Mouse (Mus musculus) lung, postnatal 4 days (tissue): ENCODE measurements around the gene Thsd1.
"Not testable (repeated sequence)": the region's sequence is repeated elsewhere in the genome, so short reads cannot be mapped to it uniquely, and the experiment has no call there.

Experiments used
- DNase-seq, 2 experiments: peaks; one replicate each; pipeline ENCODE4 v3.0.0; 2021

Thsd1 gene

GRCm38 (mm10) chr8:22265194-22265593, 38.1 kb downstream of the Thsd1 start:
- DNase-seq: no peak

GRCm38 (mm10) chr8:22266809-22267208, 39.7 kb downstream of the Thsd1 start:
- no peak for DNase-seq

GRCm38 (mm10) chr8:22273142-22273541, 46.0 kb downstream of the Thsd1 start:
- DNase-seq: no peak

- DNase-seq: no peak
Observed at GRCm38 (mm10) chr8:22274641-22275040, 47.5 kb downstream of the Thsd1 start.

- no peak for DNase-seq
Observed at GRCm38 (mm10) chr8:22282999-22283491, 55.9 kb downstream of the Thsd1 start, which contains the start of gene Tpte. Tpte (plus strand) TSS chr8:22283441.

- DNase-seq: no peak
Observed at GRCm38 (mm10) chr8:22302326-22302725, 75.2 kb downstream of the Thsd1 start.

GRCm38 (mm10) chr8:22302896-22303306, 75.8 kb downstream of the Thsd1 start:
- DNase-seq: peak; percentile 9 to 25

GRCm38 (mm10) chr8:22304045-22304444, 76.9 kb downstream of the Thsd1 start:
- not testable (repeated sequence) for DNase-seq

GRCm38 (mm10) chr8:22306999-22307398, 79.9 kb downstream of the Thsd1 start:
- no peak for DNase-seq
